Mouse (Mus musculus) heart, adult 2 months (tissue): ENCODE results near the gene Sec31b.

Experiments
- CTCF ChIP-seq: fragments of 200-600 bp; IDR thresholded peaks from 2 replicates; pipeline ENCODE4 v1.8.1; 2022; ENCODE audit warnings: antibody characterized with exemption, mild to moderate bottlenecking, moderate library complexity
- EP300 ChIP-seq: fragments of 200-500 bp; IDR thresholded peaks from 2 replicates; pipeline ENCODE4 v1.6.1; 2011; ENCODE audit warnings: low read depth, low read length, control low read depth; ENCODE audit not compliant: insufficient read depth
- POLR2A ChIP-seq: fragments of 200-500 bp; IDR thresholded peaks from 2 replicates; pipeline ENCODE4 v1.6.1; 2011; ENCODE audit warnings: mild to moderate bottlenecking, low read depth, low read length, control low read depth; ENCODE audit not compliant: insufficient read depth

GRCm38 (mm10) chr19:44514521-44515451, 30.9 kb downstream of the Sec31b start:
- TF ChIP-seq CTCF: no peak
- no peak for TF ChIP-seq EP300
- TF ChIP-seq POLR2A: no peak
